Mouse (Mus musculus) ES-Bruce4 (cell line): Measurements from ENCODE around the gene Gpr158.

Experiments
- CTCF ChIP-seq: IDR thresholded peaks from one replicate; pipeline ENCODE4 v1.8.1; 2011; ENCODE audit warnings: low read depth, low read length
- EP300 ChIP-seq: IDR thresholded peaks from 2 replicates; pipeline ENCODE4 v1.6.1; 2011; ENCODE audit warnings: low read depth, low read length; ENCODE audit not compliant: insufficient read depth
- POLR2A ChIP-seq: IDR thresholded peaks from one replicate; pipeline ENCODE4 v1.8.1; 2011; ENCODE audit warnings: low read length; ENCODE audit not compliant: insufficient read depth

DNA sequence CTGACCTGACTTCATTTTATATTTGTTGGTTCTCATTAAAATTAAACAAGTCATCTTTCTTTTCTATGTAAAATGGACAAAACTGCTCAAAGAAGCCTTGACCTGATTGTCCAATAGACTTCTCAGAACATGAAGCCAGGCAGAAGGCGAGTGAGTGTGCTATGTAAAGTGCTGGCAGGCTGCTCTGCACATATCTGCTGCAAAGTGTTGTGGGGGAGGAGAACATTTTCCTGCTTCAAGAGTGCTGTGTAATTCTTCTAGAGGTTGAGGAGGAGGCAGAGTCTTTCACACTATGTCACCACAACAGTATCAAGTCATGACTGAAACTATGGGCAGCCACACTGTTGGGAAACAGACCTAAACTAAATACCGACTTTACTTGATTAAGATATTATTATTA, 12.2 kb downstream of the Gpr158 start:
- TF ChIP-seq CTCF (no peak), POLR2A (no peak), EP300 (no peak)
